Comparison of ENCODE assay signal across 7 mouse cellular contexts in the genomic region with DNA sequence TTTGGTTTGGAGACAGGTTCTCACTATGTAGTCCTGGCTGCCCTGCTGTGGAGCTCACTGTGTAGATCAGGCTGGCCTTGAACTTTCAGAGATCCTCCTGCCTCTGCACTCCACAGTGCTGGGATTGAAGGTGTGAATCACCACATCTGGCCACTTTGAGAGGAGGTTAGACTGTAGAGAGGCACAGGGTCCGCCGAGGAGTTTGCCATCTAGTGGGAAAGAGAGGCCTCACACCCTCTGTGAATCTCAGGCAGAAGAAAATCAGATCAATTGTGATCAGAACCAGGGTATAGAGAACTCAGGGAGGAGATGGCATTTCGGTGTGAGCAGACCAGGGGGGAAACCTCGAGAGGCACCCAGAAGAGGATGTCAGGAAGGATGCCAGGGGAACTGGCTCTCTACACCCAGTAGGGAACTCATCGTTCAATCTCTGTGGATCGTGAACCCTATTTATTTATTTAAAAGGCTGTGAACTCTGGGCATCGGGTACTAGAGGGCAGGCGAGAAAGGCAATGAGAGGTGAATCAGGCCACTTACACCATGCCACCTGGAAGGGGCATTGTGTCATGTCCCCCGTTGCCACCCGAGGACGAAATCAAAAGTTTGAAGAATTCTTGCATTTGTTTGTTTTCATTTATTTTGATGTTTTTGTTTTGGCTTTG. TPM values are rescaled to one million over a fixed set of nuclear protein-coding genes. Genes with fewer than 3 reads are reported as not detected.
A peak's percentile ranks its signal among the peaks of the same experiment; 100 is the strongest.
DNase-seq lines count a peak whose midpoint lies in the region; ATAC-seq and TF ChIP-seq lines count a peak whose summit lies in the region.

No protein-coding gene starts in this region.

- no peaks in the 10 kb centered on the region for H3K9me3 ChIP-seq in liver, embryonic 12.5 days (replicated peaks)
- H3K9me3 ChIP-seq in CH12.LX (replicated peaks; ENCODE audit: low read length) = peaks cover 18% of the 10 kb centered on the region
- H3K9me3 ChIP-seq in lung, postnatal 0 days (ENCODE audit: low read length) = no peaks in the 10 kb centered on the region

- no peaks in the 10 kb centered on the region for H3K27me3 ChIP-seq in liver, adult 2 months (ENCODE audit: control insufficient read depth, insufficient read depth, low read length)
- peaks cover 76% of the 10 kb centered on the region for H3K27me3 ChIP-seq in liver, embryonic 12.5 days (replicated peaks)
- peaks cover 76% of the 10 kb centered on the region for H3K27me3 ChIP-seq in CH12.LX (replicated peaks)
- peaks cover 9% of the 10 kb centered on the region; the same call in 1 of the 2 replicates for H3K27me3 ChIP-seq in lung, postnatal 0 days (replicated peaks; ENCODE audit: insufficient read depth, low read length)

- H3K79me2 ChIP-seq in liver, adult 2 months (ENCODE audit: control insufficient read depth, insufficient read depth, low read length) = peaks cover 4% of the 10 kb centered on the region; the same call in 1 of the 2 replicates
- H3K79me2 ChIP-seq in CH12.LX (replicated peaks; ENCODE audit: control insufficient read depth, extremely low read depth, insufficient read depth, poor library complexity, severe bottlenecking) = no peaks in the 10 kb centered on the region

- 18% methylated on average over 11 of the region's 11 CpGs for WGBS in liver, adult 2 months
- WGBS in liver, embryonic 12.5 days (ENCODE audit: insufficient replicate concordance) = 52% methylated on average over 11 of the region's 11 CpGs
- 55% methylated on average over 11 of the region's 11 CpGs for WGBS in lung, postnatal 0 days

- H3K27ac ChIP-seq in liver, adult 2 months (replicated peaks; ENCODE audit: insufficient read depth, low read depth, low read length) = peak overlapping the region; percentile 77
- H3K27ac ChIP-seq in liver, embryonic 12.5 days = no peak overlapping the region
- no peak overlapping the region for H3K27ac ChIP-seq in CH12.LX (ENCODE audit: insufficient read depth, low read depth)
- no peak overlapping the region for H3K27ac ChIP-seq in lung, postnatal 0 days (ENCODE audit: low read length)

- TF ChIP-seq CTCF in liver, adult 2 months (IDR thresholded peaks at IDR 0.05; ENCODE audit: low read depth, low read length) = peak; percentile 48
- peak; percentile 56 to 77 for TF ChIP-seq CTCF in CH12.LX (conservative IDR thresholded peaks at IDR 0.05 in 1 of 2, IDR thresholded peaks at IDR 0.05 in 1 of 2; ENCODE audit: low read depth in 2 of 2, low read length in 2 of 2)
- peak; percentile 62 for TF ChIP-seq CTCF in lung, postnatal 0 days (IDR thresholded peaks at IDR 0.05)

- H3K36me3 ChIP-seq in liver, adult 2 months (ENCODE audit: control insufficient read depth, insufficient read depth, low read length) = no peaks in the 10 kb centered on the region
- no peaks in the 10 kb centered on the region for H3K36me3 ChIP-seq in liver, embryonic 12.5 days
- no peaks in the 10 kb centered on the region for H3K36me3 ChIP-seq in CH12.LX (replicated peaks in 1 of 2; ENCODE audit: control insufficient read depth in 1 of 2, insufficient read depth in 1 of 2, low read length in 1 of 2)
- no peaks in the 10 kb centered on the region for H3K36me3 ChIP-seq in lung, postnatal 0 days (ENCODE audit: insufficient read depth, low read length)

- TF ChIP-seq EP300 in CH12.LX (IDR thresholded peaks at IDR 0.05; ENCODE audit: low read length) = no peak
- TF ChIP-seq EP300 in lung, postnatal 0 days (IDR thresholded peaks at IDR 0.05) = no peak

- peak; percentile 95 for DNase-seq in liver, adult 2 months (ENCODE audit: extremely low read depth, low read depth, low spot score)
- DNase-seq in CH12.LX (ENCODE audit: extremely low read depth) (peak; percentile 37), NIH3T3 (ENCODE audit: low read depth) (peak; percentile 46)
- no peak for DNase-seq in lung, postnatal 0 days (ENCODE audit: low spot score)
- no peak for DNase-seq in adrenal gland, adult 18-20 months (ENCODE audit: low spot score in 2 of 2)
- DNase-seq in right cerebral cortex, postnatal 10 days (ENCODE audit: low spot score in 2 of 2) = no peak

- ATAC-seq in liver, embryonic 12.5 days = no peak
- no peak for ATAC-seq in lung, postnatal 0 days

- no peak overlapping the region for H3K9ac ChIP-seq in liver, adult 2 months (ENCODE audit: low read depth, low read length)
- H3K9ac ChIP-seq in liver, embryonic 12.5 days = no peak overlapping the region
- no peak overlapping the region for H3K9ac ChIP-seq in CH12.LX (ENCODE audit: insufficient read depth, low read depth)
- H3K9ac ChIP-seq in lung, postnatal 0 days (replicated peaks; ENCODE audit: low read depth) = no peak overlapping the region

- peaks cover 28% of the 10 kb centered on the region for H3K4me1 ChIP-seq in liver, adult 2 months (ENCODE audit: control insufficient read depth, insufficient read depth, low read length)
- H3K4me1 ChIP-seq in liver, embryonic 12.5 days = peaks cover 20% of the 10 kb centered on the region
- H3K4me1 ChIP-seq in CH12.LX (ENCODE audit: control insufficient read depth in 1 of 2, insufficient read depth in 2 of 2) = no peaks in the 10 kb centered on the region
- 0 out of 2 replicates have a peak, but pooled peaks cover 4% of the 10 kb centered on the region for H3K4me1 ChIP-seq in lung, postnatal 0 days (ENCODE audit: insufficient read depth, low read depth, low read length)

- TF ChIP-seq RAD21 in CH12.LX (IDR thresholded peaks at IDR 0.05; ENCODE audit: low read depth, low read length) = peak; percentile 50

- TF ChIP-seq POLR2A in liver, adult 2 months (IDR thresholded peaks at IDR 0.05; ENCODE audit: extremely low read depth, insufficient read depth, low read length) = no peak
- TF ChIP-seq POLR2A in CH12.LX (IDR thresholded peaks at IDR 0.05; ENCODE audit: low read depth, low read length) = no peak

- in situ Hi-C loops in CH12.LX (cut with MboI; ENCODE audit: low pct_ligation_motif_present, low pct_unique_long_range_greater_than_20kb, low sequenced_read_pairs) = loop anchor here (5.0 to 25.0 kb wide), 2 partner anchors 87 to 192 kb away; a partner anchor contains a TSS

- H3K4me3 ChIP-seq in liver, adult 2 months (ENCODE audit: insufficient read depth, low read depth, low read length) = no peak overlapping the region
- H3K4me3 ChIP-seq in liver, embryonic 12.5 days = no peak overlapping the region
- H3K4me3 ChIP-seq in CH12.LX (replicated peaks in 1 of 3; ENCODE audit: low read depth in 2 of 3, low read length in 2 of 3, poor library complexity in 1 of 3) = no peak overlapping the region
- no peak overlapping the region for H3K4me3 ChIP-seq in lung, postnatal 0 days (ENCODE audit: low read depth, low read length)

- H3K4me2 ChIP-seq in liver, embryonic 12.5 days = no peak overlapping the region
- no peak overlapping the region for H3K4me2 ChIP-seq in CH12.LX (ENCODE audit: insufficient read depth, low read depth, poor library complexity, severe bottlenecking)
- H3K4me2 ChIP-seq in lung, postnatal 0 days (replicated peaks; ENCODE audit: low read depth, low read length) = no peak overlapping the region

- dilution Hi-C loops in CH12.LX (cut with MboI; ENCODE audit: extremely low pct_ligation_motif_present, extremely low pct_unique_long_range_greater_than_20kb, low sequenced_read_pairs) = no loop called here

RNA-seq across cellular contexts. Expression of a gene that starts 14.4 kb away (rescaled TPM):
- total RNA-seq in liver, adult 2 months (2014; rRNA removed) = 198 and 237 TPM in 2 replicates
- 444 and 617 TPM in 2 replicates for polyA plus RNA-seq in liver, adult 2 months (2012; rRNA removed)
- polyA plus RNA-seq in liver, embryonic 12.5 days (2016; fragmentation: Nextera tagmentation; extraction: Ambion mirVana) = 11.6 and 12.2 TPM in 2 replicates
- total RNA-seq in CH12.LX (2012; rRNA removed) (not detected in 2 replicates), CH12.LX (2014; rRNA removed) (not detected in 2 replicates)
- not detected in 2 replicates for polyA plus RNA-seq in CH12.LX (2012; ENCODE audit: insufficient read length, low read depth)
- 0.70 and 0.96 TPM in 2 replicates for polyA plus RNA-seq in lung, postnatal 0 days (2015; fragmentation: Nextera tagmentation; extraction: Ambion mirVana)
- total RNA-seq in adrenal gland, adult 18-20 months (2021) = 100 to 1,000 TPM in 1 of 2 experiments, 10 to 100 TPM in 1; 67.0 to 169 TPM

RNA-seq across cellular contexts. Expression of a gene that starts 26.1 kb away (rescaled TPM):
- 0.13 and 0.18 TPM in 2 replicates for total RNA-seq in liver, adult 2 months (2014; rRNA removed)
- polyA plus RNA-seq in liver, adult 2 months (2012; rRNA removed) = 0.60 and 0.66 TPM in 2 replicates
- polyA plus RNA-seq in liver, embryonic 12.5 days (2016; fragmentation: Nextera tagmentation; extraction: Ambion mirVana) = 1.2 and 1.3 TPM in 2 replicates
- total RNA-seq in CH12.LX (2012; rRNA removed) (0.64 and 0.80 TPM in 2 replicates), CH12.LX (2014; rRNA removed) (0.20 and 0.56 TPM in 2 replicates)
- 0.40 TPM in 1 of 2 replicates, not detected in the other for polyA plus RNA-seq in CH12.LX (2012; ENCODE audit: insufficient read length, low read depth)
- 4.0 and 4.4 TPM in 2 replicates for polyA plus RNA-seq in lung, postnatal 0 days (2015; fragmentation: Nextera tagmentation; extraction: Ambion mirVana)
- 1 to 10 TPM; 1.9 to 2.5 TPM for total RNA-seq in adrenal gland, adult 18-20 months (2021)

RNA-seq across cellular contexts. Expression of a gene that starts 39.4 kb away (rescaled TPM):
- 32.7 and 38.4 TPM in 2 replicates for total RNA-seq in liver, adult 2 months (2014; rRNA removed)
- 50.9 and 51.7 TPM in 2 replicates for polyA plus RNA-seq in liver, adult 2 months (2012; rRNA removed)
- polyA plus RNA-seq in liver, embryonic 12.5 days (2016; fragmentation: Nextera tagmentation; extraction: Ambion mirVana) = 97.8 and 104 TPM in 2 replicates
- total RNA-seq in CH12.LX (2012; rRNA removed) = 62.1 and 70.0 TPM in 2 replicates
- total RNA-seq in CH12.LX (2014; rRNA removed) = 60.7 and 79.1 TPM in 2 replicates
- polyA plus RNA-seq in CH12.LX (2012; ENCODE audit: insufficient read length, low read depth) = 118 and 141 TPM in 2 replicates
- polyA plus RNA-seq in lung, postnatal 0 days (2015; fragmentation: Nextera tagmentation; extraction: Ambion mirVana) = 52.2 and 53.1 TPM in 2 replicates
- 10 to 100 TPM; 45.7 to 55.0 TPM for total RNA-seq in adrenal gland, adult 18-20 months (2021)

RNA-seq across cellular contexts. Expression of a gene that starts 40.1 kb away (rescaled TPM):
- 7.1 and 8.6 TPM in 2 replicates for total RNA-seq in liver, adult 2 months (2014; rRNA removed)
- 39.9 and 45.7 TPM in 2 replicates for polyA plus RNA-seq in liver, adult 2 months (2012; rRNA removed)
- 15.9 and 19.1 TPM in 2 replicates for polyA plus RNA-seq in liver, embryonic 12.5 days (2016; fragmentation: Nextera tagmentation; extraction: Ambion mirVana)
- total RNA-seq in CH12.LX (2012; rRNA removed) (7.2 and 7.5 TPM in 2 replicates), CH12.LX (2014; rRNA removed) (4.1 and 4.9 TPM in 2 replicates)
- 9.2 and 9.6 TPM in 2 replicates for polyA plus RNA-seq in CH12.LX (2012; ENCODE audit: insufficient read length, low read depth)
- 28.0 and 28.8 TPM in 2 replicates for polyA plus RNA-seq in lung, postnatal 0 days (2015; fragmentation: Nextera tagmentation; extraction: Ambion mirVana)
- 10 to 100 TPM; 25.8 to 30.3 TPM for total RNA-seq in adrenal gland, adult 18-20 months (2021)

RNA-seq across cellular contexts. Expression of a gene that starts 45.3 kb away (rescaled TPM):
- 5.8 and 8.0 TPM in 2 replicates for total RNA-seq in liver, adult 2 months (2014; rRNA removed)
- polyA plus RNA-seq in liver, adult 2 months (2012; rRNA removed) = 9.6 and 10.1 TPM in 2 replicates
- polyA plus RNA-seq in liver, embryonic 12.5 days (2016; fragmentation: Nextera tagmentation; extraction: Ambion mirVana) = 17.1 and 18.9 TPM in 2 replicates
- 26.3 and 31.9 TPM in 2 replicates for total RNA-seq in CH12.LX (2012; rRNA removed)
- total RNA-seq in CH12.LX (2014; rRNA removed) = 20.0 and 21.7 TPM in 2 replicates
- 24.8 and 25.2 TPM in 2 replicates for polyA plus RNA-seq in CH12.LX (2012; ENCODE audit: insufficient read length, low read depth)
- 8.7 and 9.5 TPM in 2 replicates for polyA plus RNA-seq in lung, postnatal 0 days (2015; fragmentation: Nextera tagmentation; extraction: Ambion mirVana)
- total RNA-seq in adrenal gland, adult 18-20 months (2021) = 10 to 100 TPM; 20.6 to 29.5 TPM

Comparison
In these comparisons a context has a peak if more than half of its experiments do, and no peak if none do; other contexts are left out.
1. RNA of a gene that starts 14.4 kb away (polyA plus RNA-seq): 444 to 617 TPM in liver, adult 2 months; 11.6 to 12.2 TPM in liver, embryonic 12.5 days, 0.70 to 0.96 TPM in lung, postnatal 0 days and not detected in CH12.LX; every median in the first group is over 10 times any median in the second.
2. DNase-seq: peak in liver, adult 2 months (single experiment), CH12.LX (single experiment) and NIH3T3 (single experiment); none in lung, postnatal 0 days (single experiment), adrenal gland, adult 18-20 months (0 of 2) and right cerebral cortex, postnatal 10 days (0 of 2).
3. Peak in every context shown above with its lines, with median percentiles within 50 percentile points of each other: CTCF ChIP-seq.